Mouse (Mus musculus) Patski (cell line): ENCODE measurements around the gene Serinc2. TPM values are rescaled to one million over a fixed set of nuclear protein-coding genes. Genes with fewer than 3 reads are reported as not detected.
"Not testable (repeated sequence)": the region's sequence is repeated elsewhere in the genome, so short reads cannot be mapped to it uniquely, and the experiment has no call there.

ENCODE experiments used
- ATAC-seq: fragments of 100-300 bp; one replicate; pipeline ENCODE4 v1.8.0; 2021
- CTCF ChIA-PET: fragments of 350-600 bp; sonication (Branson Sonifier 250); formaldehyde crosslinking; loops from one replicate; lab custom pipeline; 2022; ENCODE audit warnings: inconsistent platforms; lab: Charles Lee
- POLR2A ChIA-PET: fragments of 350-600 bp; sonication (Branson Sonifier 250); formaldehyde crosslinking; loops from one replicate; lab custom pipeline; 2022; ENCODE audit warnings: antibody characterized with exemption, inconsistent platforms; lab: Charles Lee
- DNase-seq: peaks from one replicate; pipeline ENCODE4 v3.0.0-alpha.2; 2011; ENCODE audit warnings: low read depth, low spot score
- H3K27me3 ChIP-seq: fragments of 371-371 bp; one replicate; pipeline ENCODE4 v1.5.1; 2021
- CTCF ChIP-seq: fragments of 100-300 bp; IDR thresholded peaks from one replicate; pipeline ENCODE4 v1.5.1; 2021
- in situ Hi-C: fragments of 300-500 bp; cut with MboI; formaldehyde crosslinking; loops from 3 replicates; pipeline ENCODE4 v1.11.1; 2018; ENCODE audit warnings: low pct_unique_long_range_greater_than_20kb, mixed read lengths
- polyA plus RNA-seq: library from polyadenylated mRNA; unstranded; gene quantifications from one replicate; pipeline ENCODE4 v1.2.3, GENCODE M21; 2021

Gene Serinc2
- polyA plus RNA-seq, 1 experiment from 2014 or later, result 77.5 TPM

GRCm38 (mm10) chr4:130264698-130265349 lies 14.2 kb downstream of the Serinc2 start:
- ChIA-PET CTCF (no interaction called here), POLR2A (no interaction called here)
- no peaks in the 10 kb centered on the region for H3K27me3 ChIP-seq
- DNase-seq (no peak), ATAC-seq (no peak)
- TF ChIP-seq CTCF, result no peak
- in situ Hi-C loops, result no loop called here

GRCm38 (mm10) chr4:130264131-130264530 lies 14.9 kb downstream of the Serinc2 start:
- no peaks in the 10 kb centered on the region for H3K27me3 ChIP-seq
- ChIA-PET POLR2A (no interaction called here), CTCF (interaction anchor here (1.2 kb wide), 1 partner anchor 18 kb away, joined by 4 read pairs; no protein-coding TSS in a partner anchor)
- TF ChIP-seq CTCF, result no peak
- no peak for ATAC-seq
- in situ Hi-C loops, result no loop called here
- DNase-seq, result no peak

- in situ Hi-C loops, result no loop called here
- POLR2A ChIA-PET, result no interaction called here
- no peak for DNase-seq
- CTCF ChIA-PET, result no interaction called here
- no peak for TF ChIP-seq CTCF
- ATAC-seq, result no peak
- no peaks in the 10 kb centered on the region for H3K27me3 ChIP-seq
Observed at GRCm38 (mm10) chr4:130260406-130260805, 18.6 kb downstream of the Serinc2 start.

GRCm38 (mm10) chr4:130252441-130253157 lies 26.4 kb downstream of the Serinc2 start:
- CTCF ChIA-PET, result interaction anchor here (0.7 to 2.1 kb wide), 2 partner anchors 53 to 55 kb away, joined by 3 to 7 read pairs; no protein-coding TSS in a partner anchor
- no peak for DNase-seq
- POLR2A ChIA-PET, result no interaction called here
- H3K27me3 ChIP-seq, result no peaks in the 10 kb centered on the region
- no peak for ATAC-seq
- no peak for TF ChIP-seq CTCF
- in situ Hi-C loops, result no loop called here

- no peaks in the 10 kb centered on the region for H3K27me3 ChIP-seq
- no peak for TF ChIP-seq CTCF
- ChIA-PET CTCF (interaction anchor here (0.7 to 2.1 kb wide), 2 partner anchors 53 to 54 kb away, joined by 3 to 7 read pairs; no protein-coding TSS in a partner anchor), POLR2A (no interaction called here)
- in situ Hi-C loops, result no loop called here
- ATAC-seq (no peak), DNase-seq (no peak)
Observed at GRCm38 (mm10) chr4:130251763-130252162, 27.2 kb downstream of the Serinc2 start.

GRCm38 (mm10) chr4:130251172-130251705 lies 27.8 kb downstream of the Serinc2 start:
- no peak for DNase-seq
- no peak for TF ChIP-seq CTCF
- ChIA-PET POLR2A (no interaction called here), CTCF (interaction anchor here (2.1 kb wide), 1 partner anchor 52 kb away, joined by 7 read pairs; no protein-coding TSS in a partner anchor)
- H3K27me3 ChIP-seq, result no peaks in the 10 kb centered on the region
- ATAC-seq, result no peak
- in situ Hi-C loops, result no loop called here

GRCm38 (mm10) chr4:130248636-130249035 lies 30.4 kb downstream of the Serinc2 start:
- no peak for DNase-seq
- no peaks in the 10 kb centered on the region for H3K27me3 ChIP-seq
- CTCF ChIA-PET, result interaction anchor here (1.5 kb wide), 1 partner anchor 25 kb away, joined by 4 read pairs; no protein-coding TSS in a partner anchor
- in situ Hi-C loops, result loop anchor here (5.0 kb wide), 1 partner anchor 44 kb away; no protein-coding TSS in a partner anchor
- ATAC-seq, result no peak
- POLR2A ChIA-PET, result no interaction called here
- no peak for TF ChIP-seq CTCF

GRCm38 (mm10) chr4:130246132-130246531 lies 32.9 kb downstream of the Serinc2 start:
- DNase-seq, result no peak
- H3K27me3 ChIP-seq, result no peaks in the 10 kb centered on the region
- ATAC-seq, result no peak
- TF ChIP-seq CTCF, result peak; percentile 56
- ChIA-PET CTCF (interaction anchor here (1.0 kb wide), 1 partner anchor 17 kb away, joined by 4 read pairs; no protein-coding TSS in a partner anchor), POLR2A (no interaction called here)
- in situ Hi-C loops, result loop anchor here (5.0 kb wide), 1 partner anchor 46 kb away; no protein-coding TSS in a partner anchor

GRCm38 (mm10) chr4:130244749-130245148 lies 34.3 kb downstream of the Serinc2 start:
- ATAC-seq (no peak), DNase-seq (no peak)
- no peaks in the 10 kb centered on the region for H3K27me3 ChIP-seq
- no peak for TF ChIP-seq CTCF
- ChIA-PET POLR2A (no interaction called here), CTCF (interaction anchor here (1.2 to 1.7 kb wide), 2 partner anchors 46 to 48 kb away, joined by 3 to 6 read pairs; no protein-coding TSS in a partner anchor)
- in situ Hi-C loops, result loop anchor here (5.0 kb wide), 1 partner anchor 48 kb away; no protein-coding TSS in a partner anchor

GRCm38 (mm10) chr4:130243621-130244020 lies 35.4 kb downstream of the Serinc2 start:
- H3K27me3 ChIP-seq, ATAC-seq, in situ Hi-C loops, DNase-seq, CTCF ChIA-PET, POLR2A ChIA-PET: not testable (repeated sequence)
